Mouse (Mus musculus): ENCODE measurements at regions not wholly inside any gene's neighbourhood (a gene's known extent, or its start where the extent isn't known, plus 50 kb on each side); places are given as distances from the start of the nearest gene placed in this dataset.

- TF ChIP-seq GATA1 (IDR thresholded peaks at IDR 0.05; ENCODE audit: borderline replicate concordance, low read length) (no peak), FLI1 (IDR thresholded peaks at IDR 0.05; ENCODE audit: low read length) (no peak)
Observed at GRCm38 (mm10) chr12:92004391-92005094, 155.6 kb upstream of the Sel1l start.

Data from megakaryocyte, embryonic 14.5 days (primary cell).